Mouse (Mus musculus): ENCODE data around the gene Ampd2. TPM values are rescaled to one million over a fixed set of nuclear protein-coding genes. Genes with fewer than 3 reads are reported as not detected.

Gene Ampd2
- polyA plus RNA-seq, 1 experiment from 2014 or later, result 66.2 TPM

DNA sequence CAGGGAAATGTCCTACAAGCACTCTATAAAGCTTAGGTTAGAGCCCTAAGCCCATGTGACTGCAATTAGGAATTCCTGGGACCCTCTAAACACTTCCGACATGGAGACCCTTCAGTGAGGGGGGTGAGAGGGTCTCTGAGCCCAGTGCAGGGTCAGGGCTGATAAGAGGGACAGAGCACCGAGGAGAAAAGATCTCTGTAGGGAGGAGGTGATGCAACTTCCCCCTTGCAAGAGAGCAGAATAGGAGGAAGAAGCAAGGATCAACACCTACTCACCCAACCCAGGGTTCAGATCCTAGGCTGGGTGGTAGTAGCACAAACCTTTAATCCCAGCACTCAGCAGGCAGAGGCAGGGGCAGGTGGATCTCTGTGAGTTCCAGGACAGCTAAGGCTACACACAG is 3.3 kb downstream of the Ampd2 start:
- ATAC-seq (ENCODE audit: low FRiP score, low read depth), result no peak
- no peaks in the 10 kb centered on the region for H3K9me3 ChIP-seq
- H3K27me3 ChIP-seq, result no peaks in the 10 kb centered on the region
- no peak overlapping the region for H3K27ac ChIP-seq (replicated peaks)
- H3K4me2 ChIP-seq, result peak overlapping the region; percentile 22; the same call in 1 of the 2 replicates
- 73% methylated on average over 2 of the region's 2 CpGs for WGBS
- peaks cover 54% of the 10 kb centered on the region for H3K4me1 ChIP-seq (replicated peaks)
- H3K9ac ChIP-seq, result no peak overlapping the region
- H3K36me3 ChIP-seq, result peaks cover 10% of the 10 kb centered on the region; the same call in 1 of the 2 replicates
- H3K4me3 ChIP-seq, result no peak overlapping the region

DNA sequence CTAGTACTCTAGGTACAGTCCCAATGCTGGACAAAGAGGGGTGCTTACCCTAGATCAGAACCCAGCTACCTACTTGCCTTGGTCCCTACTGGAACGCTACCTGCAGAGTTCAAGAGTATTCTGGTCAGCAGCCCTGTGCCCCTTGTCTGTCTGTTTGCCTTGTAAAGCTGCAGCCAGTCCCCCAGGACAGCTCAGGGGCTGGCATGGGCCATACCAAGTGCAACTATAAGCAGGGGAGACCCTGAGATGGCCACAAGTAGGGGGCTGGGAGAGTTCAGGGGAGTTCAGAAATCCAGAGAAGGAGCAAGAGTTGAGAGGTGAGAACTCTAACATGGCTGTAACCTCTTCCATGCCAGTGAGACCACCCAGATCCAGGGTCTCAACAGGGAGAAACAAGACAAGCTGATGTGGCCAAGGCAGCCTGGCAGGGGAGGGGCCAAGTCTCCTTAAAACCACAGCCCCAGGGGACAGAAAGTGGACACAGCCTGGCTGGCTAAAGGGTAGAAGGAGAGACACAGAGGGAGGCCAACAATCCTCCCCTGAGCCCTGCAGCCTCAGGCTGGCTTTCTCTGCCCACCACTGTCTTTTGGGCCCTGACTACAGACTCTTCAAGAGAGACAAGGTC is 4.1 kb downstream of the Ampd2 start:
- Histone ChIP-seq H3K9me3 (no peaks in the 10 kb centered on the region), H3K4me1 (replicated peaks) (peaks cover 54% of the 10 kb centered on the region), H3K4me3 (no peak overlapping the region), H3K27ac (replicated peaks) (0 out of 2 replicates have a peak overlapping the region, but pooled peaks have one; percentile 32), H3K36me3 (peaks cover 10% of the 10 kb centered on the region; the same call in 1 of the 2 replicates), H3K4me2 (peak overlapping the region; percentile 22), H3K27me3 (no peaks in the 10 kb centered on the region), H3K9ac (no peak overlapping the region)
- ATAC-seq (ENCODE audit: low FRiP score, low read depth), result no peak
- WGBS, result 50% methylated on average over 1 of the region's 1 CpGs

DNA sequence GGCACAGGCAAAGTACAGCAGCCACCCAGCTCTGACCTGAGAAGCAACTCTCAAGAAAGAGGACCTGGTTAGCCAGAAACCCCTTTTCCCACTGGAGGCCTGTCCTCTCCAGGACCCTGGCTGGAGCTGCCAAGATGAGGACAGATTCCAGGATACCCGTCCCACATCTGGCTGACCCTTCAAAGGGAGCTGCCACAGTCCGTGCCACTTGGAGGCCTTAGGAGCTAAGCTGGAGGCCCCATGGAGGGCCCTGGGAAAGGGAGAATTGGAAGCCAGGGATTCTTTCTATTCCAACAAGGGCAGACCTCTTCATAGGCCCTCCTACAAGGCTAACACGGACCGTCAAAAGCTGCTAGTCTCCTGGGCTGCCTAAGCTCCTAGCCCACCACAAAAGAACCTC is 4.8 kb downstream of the Ampd2 start:
- H3K27ac ChIP-seq (replicated peaks), result 0 out of 2 replicates have a peak overlapping the region, but pooled peaks have one; percentile 22
- no peak overlapping the region for H3K4me3 ChIP-seq
- no peak for ATAC-seq (ENCODE audit: low FRiP score, low read depth)
- H3K4me2 ChIP-seq, result peak overlapping the region; percentile 22; the same call in 1 of the 2 replicates
- peaks cover 52% of the 10 kb centered on the region for H3K4me1 ChIP-seq (replicated peaks)
- no peaks in the 10 kb centered on the region for H3K27me3 ChIP-seq
- no peaks in the 10 kb centered on the region for H3K9me3 ChIP-seq
- 58% methylated on average over 4 of the region's 4 CpGs for WGBS
- peaks cover 16% of the 10 kb centered on the region for H3K36me3 ChIP-seq
- H3K9ac ChIP-seq, result no peak overlapping the region

DNA sequence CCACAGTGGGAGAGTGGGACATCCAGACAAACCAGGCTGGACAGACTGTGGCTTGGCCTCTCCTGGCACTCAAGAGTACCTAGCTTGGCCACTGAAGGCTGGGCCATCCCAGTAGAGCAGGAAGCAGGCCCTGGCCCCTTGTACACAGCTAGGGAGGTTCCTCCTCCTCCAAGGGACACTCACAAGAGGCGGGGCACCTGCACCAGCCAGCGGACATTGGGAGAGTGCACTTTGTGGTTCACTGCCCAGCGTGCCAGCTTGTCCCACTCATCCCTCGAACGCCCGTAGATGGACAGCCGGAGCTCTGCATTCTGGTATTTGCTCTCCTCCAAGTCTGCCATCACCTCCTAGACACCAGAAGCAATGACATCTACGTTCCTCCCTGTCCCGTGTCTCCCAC is 9.6 kb downstream of the Ampd2 start:
- WGBS, result 91% methylated on average over 9 of the region's 9 CpGs
- Histone ChIP-seq H3K27ac (replicated peaks) (no peak overlapping the region), H3K9me3 (no peaks in the 10 kb centered on the region), H3K36me3 (peaks cover 45% of the 10 kb centered on the region), H3K4me3 (no peak overlapping the region), H3K27me3 (no peaks in the 10 kb centered on the region), H3K4me1 (replicated peaks) (peaks cover 11% of the 10 kb centered on the region), H3K9ac (no peak overlapping the region), H3K4me2 (no peak overlapping the region)
- ATAC-seq (ENCODE audit: low FRiP score, low read depth), result no peak

DNA sequence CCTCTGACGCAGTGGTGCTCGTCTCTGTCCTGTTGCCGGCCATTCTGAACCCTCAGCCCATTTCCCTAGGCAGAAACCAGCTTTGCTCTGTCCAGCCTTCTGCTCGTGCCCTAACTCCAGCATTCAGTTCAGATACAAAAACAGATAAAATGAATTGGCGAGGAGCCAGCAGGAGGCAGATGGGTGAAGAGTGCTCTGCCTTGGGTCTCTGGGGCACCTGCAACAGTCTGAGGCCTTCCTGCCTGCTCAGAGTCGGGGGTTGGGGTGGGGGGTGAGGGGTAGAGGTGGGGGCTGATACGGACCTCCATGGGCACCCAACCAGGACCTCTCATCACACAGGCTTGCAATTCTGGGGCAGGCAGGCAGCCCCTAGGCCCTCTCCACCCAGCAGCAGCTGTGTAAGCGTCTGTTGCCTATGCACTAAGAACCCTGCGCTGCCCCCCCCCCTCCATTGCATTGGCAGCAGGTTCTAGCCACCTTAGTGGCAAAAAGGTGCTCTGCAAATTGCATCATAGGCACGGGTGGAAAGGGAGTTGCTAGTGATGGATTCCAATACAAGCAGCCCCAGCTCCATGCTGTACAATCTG is 13.4 kb downstream of the Ampd2 start:
- Histone ChIP-seq H3K27me3 (no peaks in the 10 kb centered on the region), H3K27ac (replicated peaks) (no peak overlapping the region), H3K4me3 (no peak overlapping the region), H3K4me2 (no peak overlapping the region), H3K9ac (no peak overlapping the region), H3K9me3 (no peaks in the 10 kb centered on the region), H3K36me3 (peaks cover 35% of the 10 kb centered on the region), H3K4me1 (replicated peaks) (peaks cover 4% of the 10 kb centered on the region; the same call in 1 of the 2 replicates)
- WGBS, result 56% methylated on average over 10 of the region's 10 CpGs
- no peak for ATAC-seq (ENCODE audit: low FRiP score, low read depth)

DNA sequence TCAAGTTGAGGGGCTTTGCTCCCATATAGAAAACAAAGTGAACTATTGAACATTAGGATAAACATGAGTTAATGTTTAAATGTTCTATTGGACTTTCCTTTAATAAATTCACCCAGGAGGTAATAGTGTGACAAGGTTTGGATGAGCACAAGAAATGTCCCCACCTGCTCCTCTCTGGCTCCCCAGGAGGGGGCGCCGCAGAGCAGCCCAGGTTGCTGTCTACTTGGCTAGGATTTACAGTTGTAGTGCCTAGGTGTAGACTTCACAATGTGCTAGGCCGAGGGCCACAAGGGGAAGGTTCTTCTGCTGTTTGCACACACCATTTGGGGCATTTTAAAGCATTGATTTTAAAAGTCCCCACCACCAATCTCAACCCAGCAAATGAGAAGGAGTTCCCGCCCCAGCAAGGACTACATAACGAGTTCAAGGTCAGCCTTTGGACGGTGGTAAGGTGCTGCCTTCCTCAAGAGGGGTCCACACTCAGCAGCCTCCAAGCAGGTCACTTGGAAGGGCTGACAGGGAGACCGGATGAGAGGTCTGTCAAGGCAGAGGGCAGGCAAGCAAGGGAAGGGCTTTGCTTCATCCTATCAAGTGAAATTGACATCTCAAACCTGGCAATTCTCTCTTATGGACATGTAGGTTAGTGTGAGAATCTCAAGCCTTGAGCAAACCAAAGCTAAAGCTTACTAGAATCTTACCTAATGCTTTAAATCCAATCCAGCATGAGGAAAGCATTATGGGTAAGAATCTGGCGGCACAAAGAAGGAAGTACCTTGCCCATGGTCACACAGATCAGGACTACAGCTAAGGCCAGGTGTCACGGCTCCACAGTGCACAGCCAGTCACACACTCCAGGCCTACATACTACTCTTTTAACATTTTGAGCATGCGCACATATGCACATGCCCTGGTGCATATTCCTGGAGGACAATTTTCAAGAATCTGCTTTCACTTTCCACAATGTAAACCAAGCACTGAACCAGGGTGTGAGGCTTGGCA is 15.9 kb downstream of the Ampd2 start:
- Histone ChIP-seq H3K9me3 (no peaks in the 10 kb centered on the region), H3K36me3 (peaks cover 19% of the 10 kb centered on the region), H3K4me1 (replicated peaks) (peaks cover 4% of the 10 kb centered on the region; the same call in 1 of the 2 replicates), H3K9ac (no peak overlapping the region), H3K27me3 (no peaks in the 10 kb centered on the region), H3K4me2 (no peak overlapping the region), H3K27ac (replicated peaks) (no peak overlapping the region), H3K4me3 (no peak overlapping the region)
- 71% methylated on average over 10 of the region's 10 CpGs for WGBS
- ATAC-seq (ENCODE audit: low FRiP score, low read depth), result no peak

DNA sequence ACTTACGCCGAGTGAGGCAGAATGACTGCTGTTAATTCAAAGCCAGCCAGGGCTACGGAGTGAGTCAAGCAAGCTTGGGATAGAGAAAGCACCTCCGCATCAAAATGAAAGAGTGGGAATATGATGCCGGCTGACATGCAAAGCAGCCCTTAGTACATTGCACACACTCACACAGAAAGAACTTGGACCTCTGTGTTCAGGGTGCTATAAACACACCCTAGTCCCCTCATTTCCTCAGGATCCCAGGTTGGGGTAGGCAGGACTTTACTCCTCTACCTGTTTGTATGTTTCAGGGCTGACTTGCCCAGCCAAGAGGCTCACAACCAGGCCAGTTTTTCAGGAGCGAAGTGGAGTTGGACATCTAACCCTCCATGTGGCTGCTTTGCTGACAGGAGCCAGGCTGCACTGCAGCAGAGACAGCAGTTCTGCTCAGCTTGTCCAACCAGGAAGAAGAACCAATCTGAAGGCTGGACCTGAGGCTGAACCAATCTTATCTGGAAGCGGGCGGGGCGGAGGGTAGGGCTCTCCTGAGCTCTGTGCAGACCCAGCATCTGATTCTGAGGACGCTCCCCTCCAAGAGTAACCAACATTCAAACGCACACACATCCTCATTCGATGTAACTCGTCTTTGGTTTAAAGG is 17.1 kb downstream of the Ampd2 start:
- Histone ChIP-seq H3K36me3 (peaks cover 8% of the 10 kb centered on the region), H3K4me3 (no peak overlapping the region), H3K4me1 (replicated peaks) (peaks cover 4% of the 10 kb centered on the region; the same call in 1 of the 2 replicates), H3K27ac (replicated peaks) (no peak overlapping the region), H3K27me3 (no peaks in the 10 kb centered on the region), H3K9me3 (no peaks in the 10 kb centered on the region), H3K9ac (no peak overlapping the region), H3K4me2 (no peak overlapping the region)
- 81% methylated on average over 13 of the region's 13 CpGs for WGBS
- ATAC-seq (ENCODE audit: low FRiP score, low read depth), result no peak

DNA sequence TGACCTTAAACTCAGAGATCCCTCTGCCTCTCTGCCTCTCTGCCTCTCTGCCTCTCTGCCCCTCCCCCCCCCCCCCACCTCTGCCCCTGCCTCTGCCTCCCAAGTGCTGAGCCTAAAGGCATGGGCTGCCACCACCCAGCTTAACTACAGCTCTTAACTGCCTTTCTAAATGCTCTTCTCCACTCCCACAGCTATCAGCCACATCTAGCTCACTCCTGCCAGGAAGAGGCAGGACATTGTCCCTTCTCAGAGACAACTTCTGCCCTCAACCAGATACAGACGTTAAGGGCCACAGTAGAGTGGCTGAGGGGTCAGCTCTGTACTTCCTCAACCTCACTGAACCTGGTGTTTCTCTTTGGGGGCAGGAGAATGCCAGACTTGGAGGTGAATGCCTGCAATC is 17.6 kb downstream of the Ampd2 start:
- Histone ChIP-seq H3K4me1 (replicated peaks) (peaks cover 4% of the 10 kb centered on the region; the same call in 1 of the 2 replicates), H3K27ac (replicated peaks) (no peak overlapping the region), H3K9me3 (no peaks in the 10 kb centered on the region), H3K4me2 (no peak overlapping the region), H3K9ac (no peak overlapping the region), H3K36me3 (0 out of 2 replicates have a peak, but pooled peaks cover 4% of the 10 kb centered on the region), H3K27me3 (no peaks in the 10 kb centered on the region), H3K4me3 (no peak overlapping the region)
- 36% methylated on average over 1 of the region's 1 CpGs for WGBS
- no peak for ATAC-seq (ENCODE audit: low FRiP score, low read depth)

DNA sequence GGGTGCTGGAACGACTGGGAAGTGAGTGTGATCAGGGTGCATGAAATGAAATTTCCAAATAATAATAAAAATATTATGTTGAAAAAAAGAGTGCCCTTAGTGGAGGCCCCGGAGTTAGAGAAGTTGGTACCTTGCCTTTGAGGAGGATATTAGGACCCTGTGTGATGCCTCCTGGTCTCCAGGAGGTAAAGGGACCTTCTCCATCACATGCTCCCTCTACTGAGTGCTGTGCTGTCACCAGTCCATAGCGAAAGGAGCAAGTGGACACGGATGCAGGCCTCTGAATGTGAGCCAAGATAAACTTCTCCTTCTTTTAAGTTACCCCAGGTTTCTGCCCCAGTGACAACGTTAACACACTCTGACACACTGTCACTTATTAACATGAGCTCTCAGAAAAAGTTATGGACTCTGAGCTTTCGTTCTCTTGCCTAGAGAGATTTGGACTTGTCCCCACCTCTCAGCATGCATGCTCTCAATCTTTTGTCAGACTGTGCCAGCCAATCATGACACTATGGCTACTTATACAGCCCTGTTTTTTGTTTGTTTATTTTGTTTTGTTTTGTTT is 19.0 kb downstream of the Ampd2 start:
- Histone ChIP-seq H3K27ac (replicated peaks) (no peak overlapping the region), H3K9ac (no peak overlapping the region), H3K27me3 (no peaks in the 10 kb centered on the region), H3K36me3 (0 out of 2 replicates have a peak, but pooled peaks cover 4% of the 10 kb centered on the region), H3K9me3 (no peaks in the 10 kb centered on the region), H3K4me1 (replicated peaks) (no peaks in the 10 kb centered on the region), H3K4me2 (no peak overlapping the region), H3K4me3 (no peak overlapping the region)
- no peak for ATAC-seq (ENCODE audit: low FRiP score, low read depth)
- WGBS, result 68% methylated on average over 6 of the region's 6 CpGs

DNA sequence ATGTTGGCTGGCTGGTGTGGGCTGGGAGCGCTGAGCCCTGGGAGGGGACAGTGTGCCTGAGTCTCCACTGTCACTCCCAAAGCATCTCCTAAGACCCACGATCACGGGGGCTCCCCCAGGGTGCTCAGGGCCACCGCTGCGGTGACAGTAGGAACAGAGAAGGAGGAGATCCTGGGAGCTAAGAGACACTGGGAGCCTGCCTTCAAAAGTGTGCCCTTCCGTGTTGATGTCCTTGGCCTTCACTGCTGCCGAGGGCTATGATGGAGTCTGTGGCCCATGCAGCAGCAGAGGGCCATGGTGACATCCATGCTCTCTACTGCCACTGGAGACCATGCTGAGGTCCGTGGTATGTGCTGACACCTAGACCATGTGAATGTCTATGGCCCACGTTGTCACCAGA is 20.9 kb downstream of the Ampd2 start:
- Histone ChIP-seq H3K4me3 (no peak overlapping the region), H3K36me3 (no peaks in the 10 kb centered on the region), H3K9ac (no peak overlapping the region), H3K9me3 (no peaks in the 10 kb centered on the region), H3K4me2 (no peak overlapping the region), H3K27me3 (no peaks in the 10 kb centered on the region), H3K4me1 (replicated peaks) (0 out of 2 replicates have a peak, but pooled peaks cover 3% of the 10 kb centered on the region), H3K27ac (replicated peaks) (no peak overlapping the region)
- 84% methylated on average over 9 of the region's 9 CpGs for WGBS
- no peak for ATAC-seq (ENCODE audit: low FRiP score, low read depth)

DNA sequence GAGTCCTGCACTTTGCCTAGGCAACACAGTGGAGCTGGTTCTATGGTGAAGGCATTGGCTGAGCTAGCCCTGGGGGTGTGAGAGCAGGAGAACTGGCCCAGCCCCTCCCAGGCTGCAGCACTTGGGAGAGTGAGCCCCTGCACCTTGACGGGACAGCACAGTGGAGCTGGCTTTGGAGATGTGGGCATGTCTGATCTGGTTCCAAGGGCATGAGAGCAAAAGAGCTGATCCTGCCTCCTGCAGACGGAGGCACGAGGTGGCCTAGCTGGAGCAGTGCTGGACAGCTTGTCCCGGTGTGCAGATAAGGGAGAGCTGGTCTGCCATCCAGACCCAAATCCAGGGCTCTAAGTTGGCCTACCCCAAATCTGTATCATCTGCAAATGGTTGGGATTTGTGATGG is 21.8 kb downstream of the Ampd2 start:
- Histone ChIP-seq H3K36me3 (no peaks in the 10 kb centered on the region), H3K4me1 (replicated peaks) (0 out of 2 replicates have a peak, but pooled peaks cover 3% of the 10 kb centered on the region), H3K27ac (replicated peaks) (no peak overlapping the region), H3K9ac (no peak overlapping the region), H3K4me2 (no peak overlapping the region), H3K9me3 (no peaks in the 10 kb centered on the region), H3K27me3 (no peaks in the 10 kb centered on the region), H3K4me3 (no peak overlapping the region)
- WGBS, result 75% methylated on average over 4 of the region's 4 CpGs
- ATAC-seq (ENCODE audit: low FRiP score, low read depth), result no peak

All from hindbrain, embryonic 15.5 days (tissue).